In genomic region chr15:78780908-78781307, GRCm38 (mm10) we compare ENCODE assay signal across 23 mouse cellular contexts. TPM values are rescaled to one million over a fixed set of nuclear protein-coding genes. Genes with fewer than 3 reads are reported as not detected.
A peak's percentile ranks its signal among the peaks of the same experiment; 100 is the strongest.
DNase-seq lines count a peak whose midpoint lies in the region; ATAC-seq lines count a peak whose summit lies in the region.
"Had no signal": no experiment of that assay in that cellular context is flagged by ENCODE, and none has a peak within 500 bp of the region (broad histone marks: within the 10 kb centered on the region; RNA-seq: fewer than 3 reads in every experiment).

No protein-coding gene starts in this region.

- no peak overlapping the region for H3K9ac ChIP-seq in hindbrain, embryonic 12.5 days
- H3K9ac ChIP-seq in kidney, embryonic 16.5 days (replicated peaks; ENCODE audit: low read length): no peak overlapping the region
- no peak overlapping the region for H3K9ac ChIP-seq in liver, embryonic 16.5 days (ENCODE audit: low read depth, low read length)
- H3K9ac ChIP-seq: embryonic facial prominence, embryonic 13.5 days; lung, embryonic 14.5 days; midbrain, embryonic 13.5 days; neural tube, embryonic 15.5 days had no signal

- no peak overlapping the region for H3K4me2 ChIP-seq in hindbrain, embryonic 12.5 days (replicated peaks)
- no peak overlapping the region for H3K4me2 ChIP-seq in kidney, embryonic 16.5 days (replicated peaks; ENCODE audit: low read depth, low read length)
- no peak overlapping the region for H3K4me2 ChIP-seq in liver, embryonic 16.5 days (ENCODE audit: low read depth, low read length)
- H3K4me2 ChIP-seq: embryonic facial prominence, embryonic 13.5 days; heart, embryonic 11.5 days; lung, embryonic 14.5 days; midbrain, embryonic 13.5 days; neural tube, embryonic 15.5 days had no signal

- H3K4me1 ChIP-seq in hindbrain, embryonic 10.5 days (replicated peaks): peaks cover 48% of the 10 kb centered on the region
- peaks cover 18% of the 10 kb centered on the region for H3K4me1 ChIP-seq in hindbrain, embryonic 12.5 days
- H3K4me1 ChIP-seq in embryonic facial prominence, embryonic 10.5 days: peaks cover 30% of the 10 kb centered on the region
- 0 out of 2 replicates have a peak, but pooled peaks cover 4% of the 10 kb centered on the region for H3K4me1 ChIP-seq in kidney, embryonic 16.5 days (ENCODE audit: insufficient read depth, low read length)
- peaks cover 8% of the 10 kb centered on the region for H3K4me1 ChIP-seq in liver, embryonic 16.5 days (ENCODE audit: control insufficient read depth, low read depth, low read length)

- DNase-seq in hindbrain, embryonic 10.5 days (ENCODE audit: low spot score): no peak
- no peak for DNase-seq in embryonic facial prominence, embryonic 10.5 days (ENCODE audit: low spot score)
- DNase-seq in adipocyte (ENCODE audit: low spot score): no peak
- DNase-seq in layer of hippocampus, adult 18-20 months (ENCODE audit: low spot score in 2 of 2): no peak
- DNase-seq: adrenal gland, postnatal 25 days; cerebellum, adult 8-10 months; gastrocnemius, postnatal 14 days; lung, embryonic 14.5 days; thymus, adult 2 months had no signal

- H3K27ac ChIP-seq in hindbrain, embryonic 10.5 days: 0 out of 2 replicates have a peak overlapping the region, but pooled peaks have one; percentile 8
- no peak overlapping the region for H3K27ac ChIP-seq in hindbrain, embryonic 12.5 days
- 0 out of 2 replicates have a peak overlapping the region, but pooled peaks have one; percentile 7 for H3K27ac ChIP-seq in embryonic facial prominence, embryonic 10.5 days (replicated peaks)
- H3K27ac ChIP-seq in kidney, embryonic 16.5 days (ENCODE audit: low read length): no peak overlapping the region
- H3K27ac ChIP-seq in liver, embryonic 16.5 days (ENCODE audit: low read length): no peak overlapping the region
- H3K27ac ChIP-seq: embryonic facial prominence, embryonic 13.5 days; layer of hippocampus, adult 2 months; left cerebral cortex, adult 2 months; macrophage; midbrain, embryonic 13.5 days; neural tube, embryonic 15.5 days had no signal

- peaks cover 8% of the 10 kb centered on the region; the same call in 1 of the 2 replicates for H3K36me3 ChIP-seq in hindbrain, embryonic 10.5 days
- H3K36me3 ChIP-seq in hindbrain, embryonic 12.5 days: no peaks in the 10 kb centered on the region
- H3K36me3 ChIP-seq in embryonic facial prominence, embryonic 10.5 days (replicated peaks): peaks cover 8% of the 10 kb centered on the region
- peaks cover 7% of the 10 kb centered on the region; the same call in 1 of the 2 replicates for H3K36me3 ChIP-seq in kidney, embryonic 16.5 days (ENCODE audit: insufficient read depth, low read length)
- no peaks in the 10 kb centered on the region; the same call in 1 of the 2 replicates for H3K36me3 ChIP-seq in liver, embryonic 16.5 days (ENCODE audit: control insufficient read depth, insufficient read depth)
- H3K36me3 ChIP-seq: embryonic facial prominence, embryonic 13.5 days; midbrain, embryonic 13.5 days; neural tube, embryonic 15.5 days had no signal

- H3K9me3 ChIP-seq in hindbrain, embryonic 10.5 days: no peaks in the 10 kb centered on the region
- no peaks in the 10 kb centered on the region for H3K9me3 ChIP-seq in hindbrain, embryonic 12.5 days (replicated peaks)
- peaks cover 5% of the 10 kb centered on the region; the same call in 1 of the 2 replicates for H3K9me3 ChIP-seq in embryonic facial prominence, embryonic 10.5 days
- 0 out of 2 replicates have a peak, but pooled peaks cover 4% of the 10 kb centered on the region for H3K9me3 ChIP-seq in kidney, embryonic 16.5 days (ENCODE audit: low read length)
- no peaks in the 10 kb centered on the region for H3K9me3 ChIP-seq in liver, embryonic 16.5 days (replicated peaks; ENCODE audit: control insufficient read depth, low read length)
- H3K9me3 ChIP-seq: embryonic facial prominence, embryonic 13.5 days; midbrain, embryonic 13.5 days; neural tube, embryonic 15.5 days had no signal

- 79% methylated on average over 7 of the region's 7 CpGs for WGBS in hindbrain, embryonic 10.5 days
- WGBS in hindbrain, embryonic 12.5 days: 79% methylated on average over 7 of the region's 7 CpGs
- 89% methylated on average over 7 of the region's 7 CpGs for WGBS in embryonic facial prominence, embryonic 10.5 days
- 79% methylated on average over 7 of the region's 7 CpGs for WGBS in kidney, embryonic 16.5 days
- 60% methylated on average over 7 of the region's 7 CpGs for WGBS in liver, embryonic 16.5 days (ENCODE audit: insufficient replicate concordance)

- H3K27me3 ChIP-seq in hindbrain, embryonic 10.5 days (ENCODE audit: insufficient read depth, poor library complexity, severe bottlenecking): peaks cover 21% of the 10 kb centered on the region
- H3K27me3 ChIP-seq in hindbrain, embryonic 12.5 days: no peaks in the 10 kb centered on the region
- no peaks in the 10 kb centered on the region for H3K27me3 ChIP-seq in embryonic facial prominence, embryonic 10.5 days (replicated peaks; ENCODE audit: low read depth, poor library complexity, severe bottlenecking)
- 0 out of 2 replicates have a peak, but pooled peaks cover 5% of the 10 kb centered on the region for H3K27me3 ChIP-seq in kidney, embryonic 16.5 days (ENCODE audit: insufficient read depth, low read length)
- H3K27me3 ChIP-seq in liver, embryonic 16.5 days (ENCODE audit: control insufficient read depth, insufficient read depth, low read depth, low read length): no peaks in the 10 kb centered on the region
- H3K27me3 ChIP-seq: embryonic facial prominence, embryonic 13.5 days; midbrain, embryonic 13.5 days; neural tube, embryonic 15.5 days had no signal

- no peak overlapping the region for H3K4me3 ChIP-seq in hindbrain, embryonic 10.5 days
- H3K4me3 ChIP-seq in hindbrain, embryonic 12.5 days: no peak overlapping the region
- H3K4me3 ChIP-seq in embryonic facial prominence, embryonic 10.5 days: no peak overlapping the region
- H3K4me3 ChIP-seq in kidney, embryonic 16.5 days (ENCODE audit: low read length): no peak overlapping the region
- no peak overlapping the region for H3K4me3 ChIP-seq in liver, embryonic 16.5 days (ENCODE audit: low read depth, low read length)
- H3K4me3 ChIP-seq: embryonic facial prominence, embryonic 13.5 days; layer of hippocampus, adult 2 months; left cerebral cortex, adult 2 months; midbrain, embryonic 13.5 days; myocyte; neural tube, embryonic 15.5 days had no signal

- no peak for ATAC-seq in hindbrain, embryonic 12.5 days (ENCODE audit: low FRiP score)
- ATAC-seq in kidney, embryonic 16.5 days (ENCODE audit: low FRiP score, low TSS enrichment): peak; percentile 16; the same call in 1 of the 2 replicates
- ATAC-seq in liver, embryonic 16.5 days (ENCODE audit: low read depth): peak; percentile 62; the same call in 1 of the 2 replicates
- ATAC-seq: hindbrain, embryonic 16.5 days; midbrain, embryonic 13.5 days had no signal

RNA-seq across cellular contexts. Expression of gene Mfng, which starts 7.6 kb away (rescaled TPM):
- 71.6 and 79.0 TPM in 2 replicates for polyA plus RNA-seq in hindbrain, embryonic 10.5 days (2016; fragmentation: Nextera tagmentation; extraction: Ambion mirVana)
- polyA plus RNA-seq in hindbrain, embryonic 12.5 days (2016; fragmentation: Nextera tagmentation; extraction: Ambion mirVana): 51.7 and 58.0 TPM in 2 replicates
- 36.4 and 39.0 TPM in 2 replicates for polyA plus RNA-seq in embryonic facial prominence, embryonic 10.5 days (2016; fragmentation: Nextera tagmentation; extraction: Ambion mirVana)
- polyA plus RNA-seq in kidney, embryonic 16.5 days (2015; fragmentation: Nextera tagmentation; extraction: Ambion mirVana): 28.7 and 31.7 TPM in 2 replicates
- polyA plus RNA-seq in liver, embryonic 16.5 days (2015; fragmentation: Nextera tagmentation; extraction: Ambion mirVana): 4.5 and 5.4 TPM in 2 replicates
- 1 to 10 TPM; 6.0 to 6.2 TPM for total RNA-seq in layer of hippocampus, adult 18-20 months (2021)
- polyA plus RNA-seq: C2C12 had no signal

RNA-seq across cellular contexts. Expression of gene Card10, which starts 21.9 kb away (rescaled TPM):
- 4.3 and 4.5 TPM in 2 replicates for polyA plus RNA-seq in hindbrain, embryonic 10.5 days (2016; fragmentation: Nextera tagmentation; extraction: Ambion mirVana)
- 2.7 and 2.9 TPM in 2 replicates for polyA plus RNA-seq in hindbrain, embryonic 12.5 days (2016; fragmentation: Nextera tagmentation; extraction: Ambion mirVana)
- polyA plus RNA-seq in embryonic facial prominence, embryonic 10.5 days (2016; fragmentation: Nextera tagmentation; extraction: Ambion mirVana): 3.3 and 4.3 TPM in 2 replicates
- 9.9 and 10.6 TPM in 2 replicates for polyA plus RNA-seq in kidney, embryonic 16.5 days (2015; fragmentation: Nextera tagmentation; extraction: Ambion mirVana)
- 1.8 and 2.1 TPM in 2 replicates for polyA plus RNA-seq in liver, embryonic 16.5 days (2015; fragmentation: Nextera tagmentation; extraction: Ambion mirVana)
- total RNA-seq in layer of hippocampus, adult 18-20 months (2021): 1 to 10 TPM; 5.9 to 6.7 TPM
- total RNA-seq: common myeloid progenitor, adult 5-6 weeks had no signal
- polyA plus RNA-seq: macrophage had no signal

Comparison
In these comparisons a context has a peak if more than half of its experiments do, and no peak if none do; other contexts are left out.
1. H3K27ac ChIP-seq: peak in hindbrain, embryonic 10.5 days (single experiment) and embryonic facial prominence, embryonic 10.5 days (single experiment); none in hindbrain, embryonic 12.5 days (single experiment), kidney, embryonic 16.5 days (single experiment) and liver, embryonic 16.5 days (single experiment).